Mouse (Mus musculus) liver, embryonic 12.5 days (tissue): ENCODE data around the gene Epha8. TPM values are rescaled to one million over a fixed set of nuclear protein-coding genes. Genes with fewer than 3 reads are reported as not detected.

ENCODE experiments used
- polyA plus RNA-seq: library from polyadenylated mRNA; unstranded; fragments of >200 nt; fragmentation: Nextera tagmentation; extraction: Ambion mirVana; gene quantifications from 2 replicates; pipeline ENCODE4 v1.2.1, GENCODE M21; 2016

Gene Epha8
- polyA plus RNA-seq, 1 experiment from 2014 or later, result 0.11 TPM

Other genes starting within 250 kb of the Epha8 start
- 1.4 and 1.7 TPM in 2 replicates for gene Ephb2, start 120.8 kb downstream of the Epha8 start, polyA plus RNA-seq
- gene C1qb, start 70.6 kb downstream of the Epha8 start, polyA plus RNA-seq, result 53.1 and 54.6 TPM in 2 replicates
- 32.7 and 33.5 TPM in 2 replicates for gene C1qc, start 63.8 kb downstream of the Epha8 start, polyA plus RNA-seq
- 24.8 and 26.2 TPM in 2 replicates for gene C1qa, start 58.0 kb downstream of the Epha8 start, polyA plus RNA-seq
- 3.0 and 3.2 TPM in 2 replicates for gene Zbtb40, start 92.0 kb upstream of the Epha8 start, polyA plus RNA-seq